Mouse (Mus musculus): ENCODE data around the gene Rpl3l. TPM values are rescaled to one million over a fixed set of nuclear protein-coding genes. Genes with fewer than 3 reads are reported as not detected.

Rpl3l gene
- total RNA-seq, 2 experiments from 2014 or later, result 743 to 791 TPM

Other genes with a start within 250 kb of the Rpl3l start
- 10 to 100 TPM; 11.9 to 12.1 TPM for gene Mlst8, start 248.7 kb upstream of the Rpl3l start, total RNA-seq (2021)
- gene Caskin1, start 239.2 kb upstream of the Rpl3l start, total RNA-seq (2021), result under 1 TPM; 0.05 TPM
- gene Traf7, start 199.9 kb upstream of the Rpl3l start, total RNA-seq (2021), result 10 to 100 TPM; 23.7 to 30.2 TPM
- under 1 TPM in 1 of 2 experiments, not detected in 1; 0.20 TPM for gene Rab26, start 193.6 kb upstream of the Rpl3l start, total RNA-seq (2021)
- gene Pkd1, start 178.0 kb upstream of the Rpl3l start, total RNA-seq (2021), result 10 to 100 TPM; 19.8 to 20.3 TPM
- gene Tsc2, start 95.2 kb upstream of the Rpl3l start, total RNA-seq (2021), result 10 to 100 TPM; 74.9 to 76.8 TPM
- 1 to 10 TPM; 2.3 TPM for gene Nthl1, start 95.1 kb upstream of the Rpl3l start, total RNA-seq (2021)
- 10 to 100 TPM; 27.1 to 36.9 TPM for gene Slc9a3r2, start 77.5 kb upstream of the Rpl3l start, total RNA-seq (2021)
- gene Npw, start 69.4 kb upstream of the Rpl3l start, total RNA-seq (2021), result not detected
- 10 to 100 TPM; 18.0 to 18.5 TPM for gene Zfp598, start 58.1 kb upstream of the Rpl3l start, total RNA-seq (2021)
- not detected for gene Syngr3, start 37.9 kb upstream of the Rpl3l start, total RNA-seq (2021)
- gene Gfer, start 31.7 kb upstream of the Rpl3l start, total RNA-seq (2021), result 10 to 100 TPM; 30.3 to 33.3 TPM
- gene Noxo1, start 31.6 kb upstream of the Rpl3l start, total RNA-seq (2021), result 1 to 10 TPM in 1 of 2 experiments, under 1 TPM in 1; 0.47 to 1.4 TPM
- gene Tbl3, start 20.2 kb upstream of the Rpl3l start, total RNA-seq (2021), result 10 to 100 TPM; 15.1 to 16.1 TPM
- gene Rnf151, start 9.8 kb upstream of the Rpl3l start, total RNA-seq (2021), result not detected
- gene Rps2, start 9.7 kb upstream of the Rpl3l start, total RNA-seq (2021), result 100 to 1,000 TPM; 500 to 582 TPM
- 100 to 1,000 TPM; 420 to 464 TPM for gene Ndufb10, start 3.3 kb upstream of the Rpl3l start, total RNA-seq (2021)
- 100 to 1,000 TPM; 192 to 205 TPM for gene Msrb1, start 8.8 kb downstream of the Rpl3l start, total RNA-seq (2021)
- not detected for gene Hs3st6, start 25.2 kb downstream of the Rpl3l start, total RNA-seq (2021)
- gene Meiob, start 76.5 kb downstream of the Rpl3l start, total RNA-seq (2021), result not detected
- gene Hagh, start 112.3 kb downstream of the Rpl3l start, total RNA-seq (2021), result 10 to 100 TPM; 66.0 to 77.0 TPM
- gene Fahd1, start 122.5 kb downstream of the Rpl3l start, total RNA-seq (2021), result 10 to 100 TPM; 40.3 to 42.1 TPM
- 1 to 10 TPM; 3.3 to 3.8 TPM for gene Igfals, start 138.2 kb downstream of the Rpl3l start, total RNA-seq (2021)
- 10 to 100 TPM; 10.0 TPM for gene Nubp2, start 158.5 kb downstream of the Rpl3l start, total RNA-seq (2021)
- gene Spsb3, start 158.8 kb downstream of the Rpl3l start, total RNA-seq (2021), result 10 to 100 TPM; 25.4 to 31.0 TPM
- 10 to 100 TPM in 1 of 2 experiments, 1 to 10 TPM in 1; 9.3 to 10.2 TPM for gene Eme2, start 167.3 kb downstream of the Rpl3l start, total RNA-seq (2021)
- gene Mrps34, start 167.3 kb downstream of the Rpl3l start, total RNA-seq (2021), result 10 to 100 TPM; 84.6 to 90.2 TPM
- 10 to 100 TPM; 10.3 to 11.7 TPM for gene Nme3, start 168.7 kb downstream of the Rpl3l start, total RNA-seq (2021)
- gene Mapk8ip3, start 209.2 kb downstream of the Rpl3l start, total RNA-seq (2021), result 10 to 100 TPM; 16.2 to 24.4 TPM
- gene Jpt2, start 232.9 kb downstream of the Rpl3l start, total RNA-seq (2021), result 1 to 10 TPM; 6.2 to 6.8 TPM